Mouse (Mus musculus) layer of hippocampus, postnatal 14 days (tissue): Measurements from ENCODE around the gene Nrip1. TPM values are rescaled to one million over a fixed set of nuclear protein-coding genes. Genes with fewer than 3 reads are reported as not detected.

Experiments
- DNase-seq, 2 experiments: peaks; one replicate each; pipeline ENCODE4 v3.0.0; 2021 to 2022; ENCODE audit warnings: low spot score in 2 of 2, mixed read lengths in 1 of 2
- total RNA-seq, 2 experiments: library from RNA; stranded (reverse); gene quantifications; 2 replicates each; pipeline ENCODE4 v1.2.3; 2021

Nrip1 gene
- total RNA-seq, 2 experiments from 2014 or later = 51.6 to 54.7 TPM

GRCm38 (mm10) chr16:76372045-76372940 is 1.3 kb downstream of the Nrip1 start:
- peak; percentile 54 to 72 for DNase-seq

GRCm38 (mm10) chr16:76371614-76371917 is 2.1 kb downstream of the Nrip1 start:
- DNase-seq = no peak

- DNase-seq = no peak
Measured at GRCm38 (mm10) chr16:76370716-76371613, 2.7 kb downstream of the Nrip1 start.

GRCm38 (mm10) chr16:76370041-76370715 is 3.4 kb downstream of the Nrip1 start:
- peak in 1 of 2 experiments; percentile 28 for DNase-seq

DNA sequence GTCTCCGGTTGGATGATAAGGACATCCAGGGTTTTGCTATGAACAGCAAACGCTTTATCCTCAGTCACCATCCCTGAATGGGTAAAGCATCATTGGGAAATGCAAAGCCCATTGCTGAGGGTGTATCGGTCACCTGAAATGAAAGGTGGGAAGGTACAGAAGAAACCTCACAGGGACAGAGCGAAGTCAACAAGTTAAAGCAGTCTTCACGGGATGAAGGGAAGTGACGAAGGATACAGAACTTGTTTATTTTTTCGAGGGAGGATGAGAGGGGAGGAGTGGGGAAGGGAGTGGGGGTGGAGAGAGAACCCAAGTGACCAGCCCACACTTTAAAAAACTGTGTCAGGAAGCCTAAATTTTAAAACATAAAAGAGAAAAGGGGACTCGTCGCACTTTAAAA is 4.4 kb downstream of the Nrip1 start:
- no peak for DNase-seq

DNA sequence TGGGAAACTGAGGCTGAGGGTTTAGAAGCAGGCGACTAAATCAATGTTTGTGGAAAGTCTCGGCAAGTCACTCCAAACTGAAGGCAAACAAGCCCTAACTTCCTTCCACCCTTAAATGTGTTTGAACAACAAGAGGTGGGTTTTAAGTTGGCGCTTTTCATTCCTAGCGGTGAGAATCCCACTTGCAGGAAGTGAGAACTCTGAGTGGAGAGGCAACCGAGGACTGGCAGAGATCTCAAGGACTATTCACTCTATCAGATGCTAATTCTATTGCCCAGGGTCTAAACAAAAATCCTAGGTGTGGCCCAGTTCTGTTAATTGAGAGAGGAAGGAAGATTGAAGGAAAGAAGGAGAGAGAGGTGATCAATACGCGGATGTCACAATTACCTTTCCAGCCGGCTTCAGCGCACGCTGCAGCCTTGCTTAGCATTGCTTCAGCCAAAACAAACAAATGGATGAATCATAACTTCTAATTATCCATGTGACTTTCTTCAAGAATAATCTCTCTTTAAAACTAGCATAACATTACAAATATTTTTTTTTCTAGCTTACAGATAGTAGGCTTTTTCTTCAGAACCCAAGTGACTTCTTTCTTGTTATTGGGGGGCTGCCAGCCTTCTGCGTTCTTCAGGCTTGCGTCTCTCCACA is 6.2 kb downstream of the Nrip1 start:
- no peak for DNase-seq

GRCm38 (mm10) chr16:76365790-76366406 is 7.7 kb downstream of the Nrip1 start:
- no peak for DNase-seq

- DNase-seq = no peak
Measured at GRCm38 (mm10) chr16:76365237-76365636, 8.4 kb downstream of the Nrip1 start.

GRCm38 (mm10) chr16:76363641-76364040 is 10.0 kb downstream of the Nrip1 start:
- DNase-seq = no peak

DNA sequence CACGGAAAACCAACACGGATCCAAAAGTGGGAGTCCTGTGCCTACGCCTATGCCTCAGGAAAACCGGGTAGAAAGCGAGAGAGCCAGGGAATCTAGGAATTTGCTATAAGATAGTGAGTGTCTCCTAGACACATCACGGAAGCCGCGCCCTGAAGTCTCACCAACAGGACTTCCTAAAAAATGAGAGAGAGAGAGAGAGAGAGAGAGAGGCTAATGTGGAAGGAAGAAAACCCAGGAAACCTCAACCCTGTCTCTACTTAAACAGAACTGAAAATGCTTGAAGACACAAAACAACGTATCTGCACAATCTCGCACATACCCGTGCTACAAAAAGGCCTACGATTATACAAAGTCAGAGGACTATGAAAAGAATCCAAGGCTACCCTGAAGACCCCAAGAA is 10.6 kb downstream of the Nrip1 start:
- no peak for DNase-seq

DNA sequence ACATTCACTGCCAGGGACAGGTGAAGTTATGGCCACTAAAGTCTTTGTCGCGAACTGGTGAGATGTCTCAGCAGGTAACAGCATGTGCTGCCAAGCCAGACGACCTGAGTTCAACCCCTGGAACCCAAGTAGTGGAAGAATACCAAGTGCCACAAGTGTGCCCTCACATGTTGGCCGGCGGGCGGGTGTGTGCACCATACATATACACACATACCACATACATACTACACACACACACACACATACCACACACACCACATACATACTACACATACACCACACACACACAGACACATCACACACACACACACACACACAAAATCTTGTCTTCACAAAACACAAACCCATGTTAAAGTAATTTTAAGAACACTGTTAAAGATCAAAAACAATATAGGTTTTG is 13.2 kb downstream of the Nrip1 start:
- DNase-seq = no peak

DNA sequence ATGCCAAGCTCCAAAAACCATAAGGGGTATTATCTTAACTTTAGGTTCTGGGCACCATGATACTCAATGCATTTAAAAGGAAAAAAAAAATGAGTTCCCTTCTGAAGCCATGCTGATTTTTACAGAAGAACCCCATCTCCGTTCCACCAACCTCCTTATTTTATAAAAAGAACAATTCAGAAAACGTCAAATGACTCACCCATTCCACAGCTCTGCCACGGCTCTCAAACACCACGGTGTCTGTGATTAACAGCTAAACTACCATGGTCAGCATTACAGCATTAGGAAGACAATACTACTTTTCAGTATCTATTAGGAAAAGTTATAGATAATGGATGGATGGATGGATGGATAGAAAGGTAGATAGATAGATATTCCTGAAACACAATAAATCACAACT is 14.9 kb downstream of the Nrip1 start:
- DNase-seq = no peak

GRCm38 (mm10) chr16:76358128-76358748 is 15.4 kb downstream of the Nrip1 start:
- DNase-seq = no peak

GRCm38 (mm10) chr16:76357155-76357554 is 16.5 kb downstream of the Nrip1 start:
- DNase-seq = no peak

DNA sequence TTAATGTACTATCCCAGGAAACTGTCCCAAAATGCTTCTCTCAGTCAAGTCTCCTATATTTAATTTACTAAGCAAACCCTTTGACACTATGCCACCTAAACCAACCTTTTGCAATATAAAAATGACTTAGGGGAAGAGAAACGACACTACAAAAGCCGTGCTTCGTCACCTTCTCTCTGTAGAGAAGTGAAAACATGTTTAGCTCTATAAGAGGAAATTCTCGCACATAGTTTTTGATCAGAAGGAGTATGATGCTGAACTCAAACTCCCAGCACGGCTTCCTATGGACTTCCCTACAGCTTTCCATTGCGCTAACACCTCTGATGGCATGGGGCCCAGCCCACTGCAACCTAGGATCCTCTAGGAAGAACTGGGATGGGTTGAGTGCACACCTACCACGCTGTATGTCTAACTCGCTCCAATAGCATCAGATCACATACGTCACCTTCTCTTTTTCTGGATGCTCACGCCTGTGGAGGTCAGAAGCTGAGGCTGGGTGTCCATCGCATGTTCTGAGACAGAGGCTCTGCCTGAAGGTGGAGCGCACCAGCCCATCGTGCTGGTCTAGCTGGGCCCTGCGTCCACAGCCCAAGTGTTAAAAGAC is 17.6 kb downstream of the Nrip1 start:
- DNase-seq = no peak

DNA sequence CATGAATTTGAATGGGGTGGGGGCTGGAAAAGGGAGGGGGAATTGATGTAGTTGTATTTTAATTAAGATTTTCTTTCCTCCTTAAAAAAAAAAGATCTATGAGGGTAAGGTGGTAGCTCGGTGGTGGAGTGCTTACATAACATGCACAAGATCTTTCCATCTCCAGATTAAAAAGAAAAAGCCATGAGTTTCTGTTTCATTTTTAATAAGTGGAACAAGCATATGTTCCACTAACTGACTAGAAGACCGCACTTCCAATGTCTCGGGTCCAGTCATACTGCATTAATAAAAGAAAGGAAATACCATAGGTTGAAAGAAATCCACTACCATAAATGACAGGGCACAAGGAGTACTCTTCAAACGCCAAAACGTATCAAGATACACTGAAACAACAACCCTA is 18.4 kb downstream of the Nrip1 start:
- DNase-seq = no peak

- DNase-seq = no peak
Measured at GRCm38 (mm10) chr16:76354841-76355240, 18.8 kb downstream of the Nrip1 start.

DNA sequence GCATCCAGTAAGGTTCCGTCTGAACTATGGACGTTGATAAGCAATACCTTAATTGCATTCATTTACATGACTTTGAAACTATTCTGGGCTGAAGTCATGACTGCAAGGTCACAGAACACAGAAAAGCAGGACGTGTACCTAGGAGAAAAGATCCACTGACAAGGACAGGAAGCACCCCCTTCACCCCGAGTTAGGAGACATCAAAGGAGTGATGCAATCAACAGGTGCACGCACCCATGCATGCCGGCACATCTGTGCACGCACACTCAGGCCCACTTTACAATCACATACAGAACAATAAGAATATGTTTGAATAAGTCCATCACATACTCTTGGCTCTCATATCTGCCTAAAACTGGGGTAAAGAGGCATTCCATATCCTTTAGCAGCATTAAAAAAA is 19.3 kb downstream of the Nrip1 start:
- DNase-seq = no peak

- no peak for DNase-seq
Measured at GRCm38 (mm10) chr16:76350922-76351321, 22.7 kb downstream of the Nrip1 start.

DNA sequence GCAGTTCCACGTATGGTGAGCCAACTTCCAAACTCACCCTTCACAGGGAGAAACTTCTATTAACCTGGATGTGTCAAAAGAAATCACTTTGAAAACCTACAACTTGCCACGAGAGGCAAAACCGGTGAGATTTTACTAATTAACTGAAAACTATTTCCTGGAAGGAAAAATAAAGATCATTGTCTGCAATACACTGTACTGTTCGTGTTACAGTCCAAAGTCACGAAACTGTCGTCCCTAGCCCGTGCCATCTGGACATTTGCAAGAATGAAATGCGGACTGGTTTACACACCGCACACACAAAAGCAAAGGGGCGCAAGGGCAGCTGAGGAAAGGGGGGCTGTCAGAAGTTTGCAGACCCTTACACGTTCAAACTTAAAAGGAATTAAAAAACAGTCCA is 24.6 kb downstream of the Nrip1 start:
- DNase-seq = no peak
